Mouse (Mus musculus): ENCODE data around the gene Prx. TPM values are rescaled to one million over a fixed set of nuclear protein-coding genes. Genes with fewer than 3 reads are reported as not detected.

Gene Prx
- 1.8 and 2.4 TPM in 2 replicates for polyA plus RNA-seq (2012; rRNA removed)

DNA sequence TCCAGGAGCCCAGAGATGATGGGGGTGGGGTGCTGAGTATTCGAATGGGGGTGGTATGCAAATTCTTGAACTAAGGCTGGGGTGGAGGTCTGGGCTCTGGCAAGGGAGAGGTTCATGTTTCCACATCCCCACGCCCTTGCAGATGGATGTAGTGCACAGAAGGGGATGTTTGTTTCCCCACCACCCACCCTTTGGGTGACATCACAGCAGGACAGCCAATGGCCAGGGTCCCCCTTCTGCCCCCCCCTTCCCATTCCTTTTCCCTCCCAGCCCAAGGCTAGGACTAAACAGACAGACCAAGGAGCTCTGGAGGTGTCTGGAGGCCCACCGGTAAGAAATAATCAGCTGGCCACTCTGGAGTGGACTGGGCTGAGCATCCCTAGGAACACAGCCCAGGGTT, at the start of gene Prx:
Gene Prx, plus strand, starts transcription at position 289 of the 400 bp plus-strand sequence.
- no peak for DNase-seq (ENCODE audit: low read depth)

DNA sequence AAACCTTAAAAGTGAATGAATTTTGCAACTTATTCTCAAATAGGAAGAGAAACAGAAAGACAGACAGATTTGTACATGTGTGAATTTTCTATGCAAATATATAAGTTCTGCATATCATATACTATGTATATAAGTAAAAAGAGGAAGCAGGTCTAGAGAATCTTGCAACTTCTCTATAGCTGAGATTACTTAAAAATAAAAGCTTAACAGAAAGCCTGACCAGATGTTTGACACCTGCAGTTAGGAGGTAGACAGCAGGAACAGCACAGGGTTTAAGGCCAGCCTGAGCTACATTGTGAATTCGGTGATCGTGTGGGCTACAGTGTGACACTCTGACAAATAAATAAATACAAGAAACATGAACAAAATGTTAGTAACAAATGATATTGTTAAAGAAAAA, 47.8 kb upstream of the Prx start:
- no peak for DNase-seq (ENCODE audit: low read depth)
- no peak for TF ChIP-seq POLR2A (IDR thresholded peaks at IDR 0.05; ENCODE audit: borderline replicate concordance, extremely low read depth, insufficient read depth, insufficient read length, poor library complexity, severe bottlenecking)
- TF ChIP-seq CTCF (IDR thresholded peaks at IDR 0.05; ENCODE audit: borderline replicate concordance, extremely low read depth, insufficient read depth, insufficient read length), result no peak

More for the DNA sequence above, at the start of gene Prx:
- TF ChIP-seq POLR2A (IDR thresholded peaks at IDR 0.05; ENCODE audit: borderline replicate concordance, extremely low read depth, insufficient read depth, insufficient read length, poor library complexity, severe bottlenecking), result no peak
- TF ChIP-seq CTCF (IDR thresholded peaks at IDR 0.05; ENCODE audit: borderline replicate concordance, extremely low read depth, insufficient read depth, insufficient read length), result no peak

DNA sequence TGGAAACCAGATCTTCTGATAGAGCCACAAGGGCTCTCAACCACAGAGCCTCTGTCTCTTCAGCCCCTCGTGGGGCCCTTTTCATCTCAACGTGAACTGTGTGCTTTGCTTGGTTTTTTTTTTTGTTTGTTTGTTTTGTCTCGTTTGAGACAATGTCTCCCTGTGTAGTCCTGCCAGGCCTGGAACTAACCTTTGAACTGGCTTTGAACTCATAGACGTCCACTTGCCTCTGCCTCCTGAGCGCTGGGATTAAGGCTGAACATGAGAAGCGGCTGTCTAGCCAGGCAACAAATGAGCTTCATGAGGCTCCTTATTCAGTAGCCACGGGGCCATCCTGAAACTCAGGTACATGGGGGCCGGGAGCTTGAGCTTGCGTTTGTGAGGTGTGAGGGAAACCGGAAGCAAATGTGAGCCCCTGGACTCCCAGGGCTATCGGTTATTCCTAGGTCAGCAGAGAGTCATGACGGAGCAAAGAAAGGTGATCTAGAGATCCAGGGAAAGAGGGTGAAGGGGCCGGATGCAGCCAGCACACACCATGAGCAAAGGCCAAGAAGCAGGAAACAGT, 46.8 kb upstream of the Prx start:
- TF ChIP-seq POLR2A (IDR thresholded peaks at IDR 0.05; ENCODE audit: borderline replicate concordance, extremely low read depth, insufficient read depth, insufficient read length, poor library complexity, severe bottlenecking) (no peak), CTCF (IDR thresholded peaks at IDR 0.05; ENCODE audit: borderline replicate concordance, extremely low read depth, insufficient read depth, insufficient read length) (no peak)
- DNase-seq (ENCODE audit: low read depth), result no peak

DNA sequence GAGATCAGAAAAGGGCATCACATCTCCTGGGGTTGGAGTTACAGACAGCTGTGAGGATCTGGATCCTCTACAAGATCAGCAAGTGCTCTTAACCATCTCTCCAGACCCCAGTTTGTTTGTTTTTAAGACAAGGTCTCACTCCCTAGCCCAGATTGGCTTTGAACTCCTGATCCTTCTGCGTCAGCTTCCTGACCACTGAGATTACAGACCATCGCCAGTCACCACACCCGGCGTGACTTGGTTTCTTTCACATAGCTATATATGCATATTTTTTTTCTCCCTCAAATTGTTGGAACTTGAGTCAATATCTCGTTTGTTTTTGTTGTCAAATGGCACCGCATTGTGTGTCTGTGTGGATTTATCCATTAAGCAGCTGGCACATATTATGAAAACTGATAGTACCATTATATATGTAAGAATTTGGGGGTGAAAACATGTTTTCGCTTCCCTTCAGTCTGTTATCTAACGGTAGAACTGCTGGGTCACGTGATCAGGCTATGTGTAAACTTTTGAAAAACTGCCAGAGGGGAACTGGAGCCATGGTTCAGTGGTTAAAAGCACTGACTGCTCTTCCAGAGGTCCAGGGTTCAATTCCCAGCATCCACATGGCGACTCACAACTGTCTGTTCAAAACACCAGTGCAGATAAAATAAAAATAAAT, 44.5 kb upstream of the Prx start:
- no peak for DNase-seq (ENCODE audit: low read depth)
- TF ChIP-seq POLR2A (IDR thresholded peaks at IDR 0.05; ENCODE audit: borderline replicate concordance, extremely low read depth, insufficient read depth, insufficient read length, poor library complexity, severe bottlenecking) (no peak), CTCF (IDR thresholded peaks at IDR 0.05; ENCODE audit: borderline replicate concordance, extremely low read depth, insufficient read depth, insufficient read length) (no peak)

DNA sequence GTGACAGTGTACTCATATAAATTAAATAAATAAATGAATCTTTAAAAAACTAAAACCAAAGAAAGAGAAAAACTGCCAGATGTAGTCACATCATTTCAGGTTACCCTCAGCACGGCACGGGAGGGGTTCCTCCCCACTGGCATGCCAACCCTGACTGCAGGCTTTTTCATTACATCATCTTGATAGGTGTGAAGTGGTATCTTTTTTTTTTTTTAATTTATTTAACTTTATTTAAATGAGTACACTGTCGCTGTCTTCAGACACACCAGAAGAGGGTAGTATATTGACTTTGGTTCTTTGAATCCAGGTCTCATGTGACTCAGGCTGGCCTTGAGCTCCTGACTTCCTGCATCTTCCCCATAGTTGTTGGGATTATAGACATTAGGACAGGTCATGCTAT, 43.9 kb upstream of the Prx start:
- no peak for DNase-seq (ENCODE audit: low read depth)
- TF ChIP-seq POLR2A (IDR thresholded peaks at IDR 0.05; ENCODE audit: borderline replicate concordance, extremely low read depth, insufficient read depth, insufficient read length, poor library complexity, severe bottlenecking) (no peak), CTCF (IDR thresholded peaks at IDR 0.05; ENCODE audit: borderline replicate concordance, extremely low read depth, insufficient read depth, insufficient read length) (no peak)

DNA sequence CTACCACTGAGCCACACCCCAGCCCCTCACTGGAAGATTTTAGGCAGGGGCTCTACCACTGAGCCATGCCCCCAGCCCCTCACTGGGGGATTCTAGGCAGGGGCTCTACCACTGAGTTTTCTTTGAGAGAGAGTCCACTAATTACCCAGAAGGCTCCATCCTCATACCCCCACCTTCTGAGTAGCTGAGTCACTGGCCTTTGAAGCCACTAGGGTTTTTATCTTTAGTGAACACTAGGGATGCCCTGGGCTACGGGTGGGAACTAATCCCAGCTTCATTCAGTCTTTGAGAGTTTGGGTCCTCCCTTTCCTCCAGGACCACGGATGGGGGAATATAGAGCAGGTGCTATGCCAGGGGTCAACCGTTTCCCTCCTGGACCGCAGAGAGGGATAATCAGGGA, 40.5 kb upstream of the Prx start:
- TF ChIP-seq CTCF (IDR thresholded peaks at IDR 0.05; ENCODE audit: borderline replicate concordance, extremely low read depth, insufficient read depth, insufficient read length) (no peak), POLR2A (IDR thresholded peaks at IDR 0.05; ENCODE audit: borderline replicate concordance, extremely low read depth, insufficient read depth, insufficient read length, poor library complexity, severe bottlenecking) (no peak)
- no peak for DNase-seq (ENCODE audit: low read depth)

DNA sequence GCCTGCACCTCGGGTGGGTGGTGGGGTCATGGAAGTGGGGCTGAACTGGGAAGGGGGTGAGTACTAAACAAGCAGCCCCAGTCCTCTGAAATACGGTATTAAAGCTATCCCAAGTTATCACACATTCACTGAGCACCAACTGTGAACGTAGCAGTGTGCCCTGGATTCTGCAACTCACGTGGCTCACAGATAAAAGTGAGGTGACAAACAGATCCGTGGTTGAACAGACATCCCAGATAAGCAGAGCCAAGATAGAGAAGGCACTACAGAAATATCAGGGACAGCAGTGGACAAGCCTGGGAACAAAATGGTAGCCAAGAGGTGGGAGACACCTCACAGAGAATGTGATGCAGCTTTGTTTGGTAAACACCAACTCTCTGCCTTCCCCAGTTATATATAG, 39.5 kb upstream of the Prx start:
- no peak for DNase-seq (ENCODE audit: low read depth)
- TF ChIP-seq POLR2A (IDR thresholded peaks at IDR 0.05; ENCODE audit: borderline replicate concordance, extremely low read depth, insufficient read depth, insufficient read length, poor library complexity, severe bottlenecking), result no peak
- TF ChIP-seq CTCF (IDR thresholded peaks at IDR 0.05; ENCODE audit: borderline replicate concordance, extremely low read depth, insufficient read depth, insufficient read length), result no peak

DNA sequence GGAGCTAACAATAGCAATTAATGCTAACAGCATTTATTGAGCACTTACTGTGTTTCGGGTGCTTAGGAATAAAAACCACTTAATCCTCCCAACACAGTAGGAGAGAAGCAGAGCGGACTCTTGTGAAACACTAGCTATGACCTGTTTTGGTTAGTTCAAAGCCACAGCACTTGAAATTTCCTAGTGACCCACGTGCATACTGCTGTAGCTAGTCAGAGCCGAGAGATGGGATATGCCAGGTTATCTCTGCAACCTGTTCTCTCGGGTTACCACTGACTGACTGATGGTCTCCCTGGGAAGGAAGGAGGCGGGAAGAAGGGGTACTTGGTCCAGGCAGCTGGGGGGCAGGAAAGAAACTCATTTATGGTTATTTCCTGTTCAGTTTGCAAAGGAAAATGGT, 38.6 kb upstream of the Prx start:
- TF ChIP-seq POLR2A (IDR thresholded peaks at IDR 0.05; ENCODE audit: borderline replicate concordance, extremely low read depth, insufficient read depth, insufficient read length, poor library complexity, severe bottlenecking), result no peak
- no peak for TF ChIP-seq CTCF (IDR thresholded peaks at IDR 0.05; ENCODE audit: borderline replicate concordance, extremely low read depth, insufficient read depth, insufficient read length)
- no peak for DNase-seq (ENCODE audit: low read depth)

DNA sequence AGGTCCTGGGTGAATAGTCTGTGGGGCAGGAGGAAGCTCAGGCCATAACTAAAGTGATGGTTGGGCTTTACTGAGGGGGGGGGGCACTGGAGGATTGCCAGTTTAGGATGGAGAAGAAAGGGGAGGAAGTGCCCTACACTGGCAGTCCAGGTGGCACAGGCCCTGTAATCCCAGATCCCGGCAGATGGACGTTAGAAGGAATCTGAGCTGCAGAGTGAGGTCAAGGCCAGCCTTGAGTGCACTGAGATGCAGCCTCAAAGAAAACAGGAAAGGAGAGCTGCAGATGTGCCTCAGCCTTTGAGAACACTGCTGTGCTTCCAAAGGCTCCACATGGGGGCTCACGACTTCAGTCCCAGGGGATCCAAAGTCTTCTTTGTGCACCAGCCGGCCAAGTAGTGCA, 31.5 kb upstream of the Prx start:
- TF ChIP-seq CTCF (IDR thresholded peaks at IDR 0.05; ENCODE audit: borderline replicate concordance, extremely low read depth, insufficient read depth, insufficient read length) (no peak), POLR2A (IDR thresholded peaks at IDR 0.05; ENCODE audit: borderline replicate concordance, extremely low read depth, insufficient read depth, insufficient read length, poor library complexity, severe bottlenecking) (no peak)
- DNase-seq (ENCODE audit: low read depth), result peak; percentile 9

DNA sequence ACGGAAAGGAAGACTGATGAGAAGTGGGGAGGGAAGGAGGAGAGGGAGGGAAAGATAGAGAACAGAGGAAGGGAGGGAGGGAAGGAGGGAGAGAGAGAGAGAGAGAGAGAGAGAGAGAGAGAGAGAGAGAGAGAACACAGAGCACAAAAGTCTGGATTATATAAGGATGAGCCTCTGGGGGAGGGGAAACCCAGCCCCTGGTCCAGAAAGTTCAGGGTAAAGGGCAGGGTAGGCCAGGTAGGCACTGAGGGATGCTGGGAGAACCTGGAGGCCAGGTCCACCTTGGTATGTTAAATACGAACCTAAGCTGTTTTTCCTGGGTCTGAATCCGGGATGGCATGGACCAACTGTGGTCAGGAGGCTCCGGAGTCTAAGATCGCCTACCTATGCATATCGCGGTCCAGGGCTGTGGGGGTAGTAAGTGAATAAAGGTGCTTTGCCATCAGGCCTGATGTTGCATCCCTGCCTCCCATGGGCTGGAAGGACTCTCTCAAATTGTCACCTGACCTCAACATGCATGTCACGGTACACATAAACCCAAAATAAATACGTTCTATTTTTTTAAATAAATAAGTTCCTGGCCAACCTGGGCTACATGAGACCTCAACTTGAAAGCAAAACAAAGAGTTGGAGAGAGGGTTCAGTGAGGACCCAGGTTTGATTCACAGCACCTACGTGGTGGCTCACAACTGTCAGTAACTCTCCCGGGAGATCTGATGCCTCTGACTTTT, 27.6 kb upstream of the Prx start:
- TF ChIP-seq POLR2A (IDR thresholded peaks at IDR 0.05; ENCODE audit: borderline replicate concordance, extremely low read depth, insufficient read depth, insufficient read length, poor library complexity, severe bottlenecking) (no peak), CTCF (IDR thresholded peaks at IDR 0.05; ENCODE audit: borderline replicate concordance, extremely low read depth, insufficient read depth, insufficient read length) (no peak)
- no peak for DNase-seq (ENCODE audit: low read depth)

DNA sequence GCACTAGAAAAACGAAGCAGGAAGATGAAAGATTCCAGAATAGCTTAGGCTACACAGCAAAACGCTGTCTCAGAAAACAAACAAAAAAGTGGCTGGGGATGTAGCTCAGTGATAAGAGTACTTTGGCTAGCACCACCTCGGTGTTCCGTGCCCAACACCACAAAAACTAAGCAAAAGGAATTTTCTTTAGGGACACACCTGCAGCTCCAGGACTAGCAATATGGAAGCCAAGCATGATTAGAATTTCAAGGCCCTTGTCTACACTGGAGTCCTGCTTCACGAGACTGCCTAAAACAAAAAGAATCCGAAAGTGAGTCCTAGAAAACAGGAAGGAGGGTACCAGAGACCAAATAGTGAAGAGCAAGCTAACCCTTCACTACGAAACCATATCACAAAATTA, 26.5 kb upstream of the Prx start:
- TF ChIP-seq POLR2A (IDR thresholded peaks at IDR 0.05; ENCODE audit: borderline replicate concordance, extremely low read depth, insufficient read depth, insufficient read length, poor library complexity, severe bottlenecking), result no peak
- no peak for TF ChIP-seq CTCF (IDR thresholded peaks at IDR 0.05; ENCODE audit: borderline replicate concordance, extremely low read depth, insufficient read depth, insufficient read length)
- DNase-seq (ENCODE audit: low read depth), result peak; percentile 22
